Mouse (Mus musculus): ENCODE measurements around the gene Cd276. TPM values are rescaled to one million over a fixed set of nuclear protein-coding genes. Genes with fewer than 3 reads are reported as not detected.
A peak's percentile ranks its signal among the peaks of the same experiment; 100 is the strongest.

The Cd276 gene
- polyA plus RNA-seq, 1 experiment from 2014 or later = 26.6 TPM

GRCm38 (mm10) chr9:58510452-58510851 lies 44.8 kb downstream of the Cd276 start:
- Histone ChIP-seq H3K9ac (ENCODE audit: low read depth, low read length) (no peak overlapping the region), H3K27me3 (ENCODE audit: control insufficient read depth, insufficient read depth, low read length) (no peaks in the 10 kb centered on the region), H3K36me3 (ENCODE audit: control insufficient read depth, insufficient read depth, low read length) (no peaks in the 10 kb centered on the region), H3K4me3 (ENCODE audit: low read depth, low read length) (no peak overlapping the region), H3K4me2 (replicated peaks; ENCODE audit: low read depth, low read length) (no peak overlapping the region), H3K9me3 (ENCODE audit: control insufficient read depth, low read length) (no peaks in the 10 kb centered on the region), H3K4me1 (replicated peaks; ENCODE audit: control insufficient read depth, insufficient read depth, low read length) (no peaks in the 10 kb centered on the region), H3K27ac (ENCODE audit: low read depth, low read length) (no peak overlapping the region)
- DNase-seq (ENCODE audit: low spot score) = no peak
- no peak for ATAC-seq (ENCODE audit: low FRiP score)
- WGBS = 94% methylated on average over 5 of the region's 5 CpGs

GRCm38 (mm10) chr9:58507216-58508005 lies 47.8 kb downstream of the Cd276 start:
- H3K4me2 ChIP-seq (replicated peaks; ENCODE audit: low read depth, low read length) = no peak overlapping the region

GRCm38 (mm10) chr9:58500946-58501345 lies 54.3 kb downstream of the Cd276 start:
- no peak overlapping the region for H3K9ac ChIP-seq (ENCODE audit: low read depth, low read length)
- 84% methylated on average over 5 of the region's 5 CpGs for WGBS
- H3K36me3 ChIP-seq (ENCODE audit: control insufficient read depth, insufficient read depth, low read length) = no peaks in the 10 kb centered on the region

More at GRCm38 (mm10) chr9:58507216-58508005, 47.8 kb downstream of the Cd276 start:
- Histone ChIP-seq H3K27ac (ENCODE audit: low read depth, low read length) (no peak overlapping the region), H3K9ac (ENCODE audit: low read depth, low read length) (no peak overlapping the region), H3K4me1 (replicated peaks; ENCODE audit: control insufficient read depth, insufficient read depth, low read length) (no peaks in the 10 kb centered on the region), H3K4me3 (ENCODE audit: low read depth, low read length) (no peak overlapping the region), H3K9me3 (ENCODE audit: control insufficient read depth, low read length) (no peaks in the 10 kb centered on the region), H3K36me3 (ENCODE audit: control insufficient read depth, insufficient read depth, low read length) (no peaks in the 10 kb centered on the region), H3K27me3 (ENCODE audit: control insufficient read depth, insufficient read depth, low read length) (no peaks in the 10 kb centered on the region)
- WGBS = 84% methylated on average over 8 of the region's 8 CpGs
- ATAC-seq (ENCODE audit: low FRiP score) (no peak), DNase-seq (ENCODE audit: low spot score) (no peak)

GRCm38 (mm10) chr9:58497942-58498341 lies 57.3 kb downstream of the Cd276 start:
- 57% methylated on average over 4 of the region's 4 CpGs for WGBS
- H3K9ac ChIP-seq (ENCODE audit: low read depth, low read length) = no peak overlapping the region

More at GRCm38 (mm10) chr9:58500946-58501345, 54.3 kb downstream of the Cd276 start:
- no peaks in the 10 kb centered on the region for H3K4me1 ChIP-seq (replicated peaks; ENCODE audit: control insufficient read depth, insufficient read depth, low read length)
- H3K27ac ChIP-seq (ENCODE audit: low read depth, low read length) = no peak overlapping the region
- H3K27me3 ChIP-seq (ENCODE audit: control insufficient read depth, insufficient read depth, low read length) = no peaks in the 10 kb centered on the region
- no peak overlapping the region for H3K4me2 ChIP-seq (replicated peaks; ENCODE audit: low read depth, low read length)
- no peak for DNase-seq (ENCODE audit: low spot score)
- H3K4me3 ChIP-seq (ENCODE audit: low read depth, low read length) = no peak overlapping the region
- no peak for ATAC-seq (ENCODE audit: low FRiP score)
- H3K9me3 ChIP-seq (ENCODE audit: control insufficient read depth, low read length) = no peaks in the 10 kb centered on the region

GRCm38 (mm10) chr9:58496470-58497182 lies 58.6 kb downstream of the Cd276 start:
- Histone ChIP-seq H3K36me3 (ENCODE audit: control insufficient read depth, insufficient read depth, low read length) (no peaks in the 10 kb centered on the region), H3K4me3 (ENCODE audit: low read depth, low read length) (no peak overlapping the region), H3K9ac (ENCODE audit: low read depth, low read length) (no peak overlapping the region), H3K27me3 (ENCODE audit: control insufficient read depth, insufficient read depth, low read length) (no peaks in the 10 kb centered on the region), H3K4me1 (replicated peaks; ENCODE audit: control insufficient read depth, insufficient read depth, low read length) (no peaks in the 10 kb centered on the region), H3K9me3 (ENCODE audit: control insufficient read depth, low read length) (no peaks in the 10 kb centered on the region), H3K4me2 (replicated peaks; ENCODE audit: low read depth, low read length) (no peak overlapping the region), H3K27ac (ENCODE audit: low read depth, low read length) (no peak overlapping the region)
- ATAC-seq (ENCODE audit: low FRiP score) (no peak), DNase-seq (ENCODE audit: low spot score) (no peak)
- WGBS = 36% methylated on average over 4 of the region's 4 CpGs

More at GRCm38 (mm10) chr9:58497942-58498341, 57.3 kb downstream of the Cd276 start:
- ATAC-seq (ENCODE audit: low FRiP score) (no peak), DNase-seq (ENCODE audit: low spot score) (no peak)
- H3K27me3 ChIP-seq (ENCODE audit: control insufficient read depth, insufficient read depth, low read length) = no peaks in the 10 kb centered on the region
- H3K4me1 ChIP-seq (replicated peaks; ENCODE audit: control insufficient read depth, insufficient read depth, low read length) = no peaks in the 10 kb centered on the region
- no peak overlapping the region for H3K4me2 ChIP-seq (replicated peaks; ENCODE audit: low read depth, low read length)
- H3K36me3 ChIP-seq (ENCODE audit: control insufficient read depth, insufficient read depth, low read length) = no peaks in the 10 kb centered on the region
- H3K27ac ChIP-seq (ENCODE audit: low read depth, low read length) = no peak overlapping the region
- H3K4me3 ChIP-seq (ENCODE audit: low read depth, low read length) = no peak overlapping the region
- no peaks in the 10 kb centered on the region for H3K9me3 ChIP-seq (ENCODE audit: control insufficient read depth, low read length)

- Histone ChIP-seq H3K4me1 (replicated peaks; ENCODE audit: control insufficient read depth, insufficient read depth, low read length) (peaks cover under 1% of the 10 kb centered on the region; the same call in 1 of the 2 replicates), H3K9ac (ENCODE audit: low read depth, low read length) (no peak overlapping the region), H3K27ac (ENCODE audit: low read depth, low read length) (no peak overlapping the region), H3K4me3 (ENCODE audit: low read depth, low read length) (no peak overlapping the region), H3K27me3 (ENCODE audit: control insufficient read depth, insufficient read depth, low read length) (peaks cover 3% of the 10 kb centered on the region; the same call in 1 of the 2 replicates), H3K4me2 (replicated peaks; ENCODE audit: low read depth, low read length) (no peak overlapping the region), H3K36me3 (ENCODE audit: control insufficient read depth, insufficient read depth, low read length) (no peaks in the 10 kb centered on the region), H3K9me3 (ENCODE audit: control insufficient read depth, low read length) (no peaks in the 10 kb centered on the region)
- 71% methylated on average over 2 of the region's 2 CpGs for WGBS
- ATAC-seq (ENCODE audit: low FRiP score) (no peak), DNase-seq (ENCODE audit: low spot score) (no peak)
These were observed 60.2 kb downstream of the Cd276 start for GRCm38 (mm10) chr9:58495035-58495434.

GRCm38 (mm10) chr9:58490391-58490790 lies 64.8 kb downstream of the Cd276 start:
- Histone ChIP-seq H3K4me2 (replicated peaks; ENCODE audit: low read depth, low read length) (no peak overlapping the region), H3K4me3 (ENCODE audit: low read depth, low read length) (no peak overlapping the region)

GRCm38 (mm10) chr9:58489865-58490165 lies 65.4 kb downstream of the Cd276 start:
- WGBS = 11% methylated on average over 7 of the region's 7 CpGs
- H3K4me1 ChIP-seq (replicated peaks; ENCODE audit: control insufficient read depth, insufficient read depth, low read length) = peaks cover 4% of the 10 kb centered on the region
- peaks cover 15% of the 10 kb centered on the region for H3K27me3 ChIP-seq (ENCODE audit: control insufficient read depth, insufficient read depth, low read length)
- H3K9ac ChIP-seq (ENCODE audit: low read depth, low read length) = no peak overlapping the region
- H3K9me3 ChIP-seq (ENCODE audit: control insufficient read depth, low read length) = no peaks in the 10 kb centered on the region
- ATAC-seq (ENCODE audit: low FRiP score) (peak; percentile 17; the same call in 1 of the 2 replicates), DNase-seq (ENCODE audit: low spot score) (no peak)
- no peaks in the 10 kb centered on the region for H3K36me3 ChIP-seq (ENCODE audit: control insufficient read depth, insufficient read depth, low read length)
- H3K4me3 ChIP-seq (ENCODE audit: low read depth, low read length) = no peak overlapping the region; the same call in 1 of the 2 replicates
- H3K27ac ChIP-seq (ENCODE audit: low read depth, low read length) = no peak overlapping the region
- H3K4me2 ChIP-seq (replicated peaks; ENCODE audit: low read depth, low read length) = peak overlapping the region; percentile 98

More at GRCm38 (mm10) chr9:58490391-58490790, 64.8 kb downstream of the Cd276 start:
- peaks cover 15% of the 10 kb centered on the region for H3K27me3 ChIP-seq (ENCODE audit: control insufficient read depth, insufficient read depth, low read length)
- H3K36me3 ChIP-seq (ENCODE audit: control insufficient read depth, insufficient read depth, low read length) = no peaks in the 10 kb centered on the region
- 69% methylated on average over 2 of the region's 2 CpGs for WGBS
- DNase-seq (ENCODE audit: low spot score) (no peak), ATAC-seq (ENCODE audit: low FRiP score) (no peak)
- no peak overlapping the region for H3K9ac ChIP-seq (ENCODE audit: low read depth, low read length)
- no peaks in the 10 kb centered on the region for H3K9me3 ChIP-seq (ENCODE audit: control insufficient read depth, low read length)
- no peak overlapping the region for H3K27ac ChIP-seq (ENCODE audit: low read depth, low read length)
- peaks cover 4% of the 10 kb centered on the region for H3K4me1 ChIP-seq (replicated peaks; ENCODE audit: control insufficient read depth, insufficient read depth, low read length)
